Mouse (Mus musculus) mouse trophoblast stem cell (cell line): ENCODE results near the gene Map3k6.

Experiments used
- in situ Hi-C, 2 experiments: fragments of 300-500 bp; cut with MseI, MboI; formaldehyde crosslinking; loops; 2 replicates in 1 of 2; 3 replicates in 1 of 2; pipeline ENCODE4 v1.15.1; 2025

Map3k6 gene

DNA sequence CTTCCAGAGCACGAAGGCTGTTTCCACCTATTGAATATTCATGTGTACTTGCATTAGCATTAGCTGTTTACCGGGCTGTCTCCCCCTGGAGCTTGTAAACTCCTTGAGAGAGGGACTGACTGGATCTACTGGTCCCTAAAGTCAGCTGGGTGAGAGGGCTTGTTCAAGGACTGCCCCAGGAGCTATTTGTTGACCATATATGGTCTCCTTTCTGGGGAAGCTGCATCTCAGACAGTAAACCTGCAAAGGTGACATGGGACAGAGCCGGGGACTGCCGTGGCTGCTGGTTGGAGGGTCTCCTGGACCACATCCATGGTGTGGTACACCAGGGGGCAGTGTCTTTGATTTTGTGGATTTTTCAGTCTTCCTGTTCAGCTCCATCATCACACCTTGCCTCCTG lies 42.0 kb downstream of the Map3k6 start:
- in situ Hi-C loops = no loop called here

DNA sequence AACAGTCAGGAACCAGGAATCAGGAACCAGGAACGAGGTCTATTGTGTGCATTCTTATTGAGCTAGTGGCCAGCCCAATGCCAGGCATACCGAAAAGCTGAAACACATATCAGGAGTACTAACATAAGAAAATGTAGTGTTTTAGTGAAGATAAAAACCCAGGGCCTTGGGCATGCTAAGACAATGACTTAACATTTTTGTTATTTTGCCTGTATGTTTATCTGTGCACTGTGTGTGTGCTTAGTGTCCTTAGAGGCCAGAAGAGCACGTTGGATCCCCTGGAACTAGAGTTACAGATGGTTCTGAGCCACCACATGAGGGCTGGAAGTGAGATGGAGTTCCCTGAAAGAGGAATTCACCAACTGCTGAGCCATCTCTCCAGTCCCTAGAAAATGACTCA lies 44.7 kb downstream of the Map3k6 start:
- in situ Hi-C loops = no loop called here

DNA sequence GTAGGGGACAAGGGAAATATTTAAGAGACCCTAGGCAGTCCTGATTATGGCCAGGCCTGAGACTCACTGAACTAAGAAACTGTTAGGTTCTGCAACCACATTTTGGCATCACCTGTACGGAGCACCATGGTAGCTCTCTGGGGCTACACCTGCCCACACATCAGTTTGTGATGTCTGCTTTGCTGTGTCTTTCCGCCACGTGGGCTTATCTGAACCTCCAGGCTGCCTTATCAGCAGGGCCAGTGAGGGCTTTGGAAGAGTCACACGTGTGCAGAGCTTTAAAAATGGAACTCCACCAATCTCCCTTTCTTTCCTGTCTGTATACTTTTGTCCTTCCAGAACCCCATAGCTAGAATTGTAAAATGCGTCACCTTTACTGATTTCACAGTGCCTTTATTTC lies 45.3 kb downstream of the Map3k6 start:
- in situ Hi-C loops = no loop called here

DNA sequence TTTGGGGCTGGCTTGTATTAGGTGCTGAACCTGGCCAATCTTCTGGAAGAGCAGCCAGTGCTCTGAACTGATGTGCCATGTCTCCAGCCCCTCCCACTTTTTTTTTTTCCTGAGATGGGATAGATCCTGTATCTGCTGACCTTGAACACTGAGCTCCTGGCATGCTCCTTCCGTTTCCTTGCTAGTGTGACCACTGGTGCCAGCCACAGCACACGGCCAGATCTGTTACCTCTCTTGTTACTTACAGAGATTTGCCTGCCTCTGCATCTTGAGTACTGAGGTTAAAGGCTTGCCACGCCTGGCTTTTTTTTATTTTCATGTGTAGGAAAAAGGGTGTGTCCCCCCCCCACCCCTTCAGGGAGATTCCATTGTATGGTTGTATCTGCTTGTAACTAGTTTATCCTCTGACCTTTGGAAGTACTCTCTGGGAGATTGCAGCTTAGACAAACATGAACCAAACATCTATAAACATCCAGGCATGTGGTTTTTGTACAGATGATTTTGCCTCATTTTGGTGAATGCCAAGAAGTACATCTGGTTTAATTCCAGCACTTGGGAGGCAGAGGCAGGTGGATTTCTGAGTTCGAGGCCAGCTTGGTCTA lies 46.0 kb downstream of the Map3k6 start:
- in situ Hi-C loops = no loop called here

DNA sequence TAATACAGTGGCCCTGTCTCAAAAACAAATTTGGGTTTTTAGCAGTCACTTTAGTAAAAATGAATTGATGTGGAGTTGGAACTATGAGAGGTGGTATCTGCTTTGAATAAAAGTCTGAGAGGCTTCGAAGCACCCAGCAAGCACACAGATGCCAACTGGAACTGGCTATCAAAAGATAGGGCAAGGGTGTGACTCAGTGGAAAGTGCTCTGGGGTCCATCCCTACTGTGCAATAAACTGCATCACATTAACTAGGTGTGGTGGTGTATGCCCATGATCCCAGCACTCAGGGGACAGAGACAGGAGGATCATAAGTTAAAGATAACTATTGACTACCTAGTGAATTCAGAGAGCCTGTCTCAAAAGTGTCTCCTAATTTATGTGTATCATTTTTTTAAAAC lies 50.6 kb downstream of the Map3k6 start:
- in situ Hi-C loops = no loop called here

DNA sequence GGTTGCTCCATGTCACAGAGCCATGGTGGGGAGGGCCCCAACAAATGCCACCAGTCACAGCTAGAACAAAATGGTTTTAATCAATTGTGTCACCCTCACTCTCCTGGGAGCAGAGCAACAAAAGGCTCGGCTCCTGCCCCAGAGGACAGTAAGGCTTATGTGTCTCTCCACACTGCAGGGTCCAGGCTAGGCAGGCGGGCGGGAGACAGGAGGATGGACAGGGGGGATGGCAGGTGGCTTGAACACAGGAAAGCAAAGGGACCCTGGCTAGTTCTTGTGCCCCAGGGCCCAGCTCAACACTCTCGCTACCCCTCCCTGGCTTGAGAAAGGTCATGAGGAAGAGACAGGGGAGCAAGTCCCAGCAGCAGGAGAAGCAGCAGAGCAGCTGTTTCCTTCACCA lies 51.8 kb downstream of the Map3k6 start:
- in situ Hi-C loops = no loop called here

DNA sequence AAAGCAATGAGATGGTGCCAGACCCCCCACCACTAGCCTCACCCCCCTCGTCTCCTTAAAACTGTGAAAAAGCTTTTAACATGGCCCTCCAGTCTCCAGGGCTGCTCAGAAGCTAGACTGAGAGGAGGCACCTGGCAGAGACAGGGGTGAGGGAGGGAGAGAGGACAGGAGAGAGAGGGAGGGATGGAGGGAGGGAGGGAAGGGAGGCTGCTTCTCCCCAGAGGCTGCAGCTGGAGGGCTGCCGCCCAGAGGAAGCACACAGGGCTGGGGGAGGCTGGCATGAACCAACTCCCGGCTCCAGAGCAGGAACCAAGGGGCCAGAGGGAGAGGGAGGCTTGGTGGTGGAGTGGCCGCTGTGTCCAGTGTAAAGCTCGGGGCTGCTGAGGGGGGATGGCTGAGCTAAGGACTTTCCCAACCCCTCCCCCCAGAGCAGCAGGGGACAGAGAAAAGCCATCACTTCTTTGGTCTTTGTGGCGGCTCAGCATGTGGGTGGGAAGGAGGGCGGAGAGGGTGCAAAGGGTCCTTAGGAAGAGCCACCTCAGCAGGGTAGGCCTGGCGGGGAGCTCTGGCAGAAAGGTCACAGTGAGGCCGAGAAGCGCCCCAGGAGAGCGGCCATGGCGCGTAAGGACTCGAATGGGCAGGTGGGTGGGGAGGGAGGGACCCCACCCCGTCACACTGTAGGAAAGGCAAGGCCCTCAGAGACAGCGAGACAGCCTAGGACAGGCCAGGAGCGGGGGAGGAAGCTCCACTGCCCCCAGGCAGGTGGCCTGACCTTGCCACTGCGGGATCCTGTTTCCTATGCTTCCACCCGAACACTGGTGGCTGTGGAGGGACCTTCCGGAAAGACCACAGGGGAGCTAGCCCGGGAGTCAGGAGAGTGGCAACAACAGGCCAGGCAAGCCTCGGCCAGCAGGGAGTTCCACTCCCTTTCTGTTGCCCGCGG lies 52.6 kb downstream of the Map3k6 start:
- in situ Hi-C loops = no loop called here

DNA sequence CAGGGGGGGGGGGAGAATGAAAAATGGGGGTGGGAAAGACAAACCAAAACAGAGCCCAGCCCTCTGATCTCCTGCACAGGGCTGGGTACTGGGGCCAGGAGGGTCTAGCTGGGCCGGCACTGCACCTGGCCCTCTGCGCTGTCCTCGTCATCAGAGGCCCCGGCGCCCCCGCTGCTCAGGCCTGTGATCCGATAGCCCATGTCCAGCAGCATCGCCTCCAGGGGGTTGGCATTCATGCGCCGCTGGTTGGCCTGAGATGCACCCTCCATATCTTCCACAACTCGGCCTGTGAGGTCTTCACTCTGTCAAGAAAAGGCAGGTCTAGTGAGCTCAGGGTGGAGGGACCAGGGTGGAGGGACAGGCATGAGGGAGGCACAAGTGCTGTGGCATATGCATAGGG lies 53.5 kb downstream of the Map3k6 start:
- in situ Hi-C loops = no loop called here

DNA sequence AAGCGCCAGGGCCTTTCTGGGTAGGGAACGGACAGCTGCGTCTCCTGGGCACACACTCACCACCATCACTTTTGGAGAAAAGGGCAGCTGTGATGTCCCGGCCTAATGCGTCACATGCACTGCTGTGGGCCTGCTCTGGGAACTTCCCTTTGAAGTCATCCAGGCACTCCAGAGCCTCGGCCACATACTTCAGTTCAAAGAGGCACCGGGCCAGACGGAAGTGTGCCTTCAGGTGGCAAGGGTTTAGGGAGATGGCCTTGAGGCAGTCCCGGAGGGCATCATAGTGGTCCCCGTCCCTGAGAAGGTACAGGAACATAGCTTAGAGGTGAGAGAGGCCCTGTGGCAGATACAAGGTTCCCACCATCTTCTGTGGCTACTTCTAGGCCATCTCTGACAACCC lies 56.7 kb downstream of the Map3k6 start:
- in situ Hi-C loops = no loop called here

DNA sequence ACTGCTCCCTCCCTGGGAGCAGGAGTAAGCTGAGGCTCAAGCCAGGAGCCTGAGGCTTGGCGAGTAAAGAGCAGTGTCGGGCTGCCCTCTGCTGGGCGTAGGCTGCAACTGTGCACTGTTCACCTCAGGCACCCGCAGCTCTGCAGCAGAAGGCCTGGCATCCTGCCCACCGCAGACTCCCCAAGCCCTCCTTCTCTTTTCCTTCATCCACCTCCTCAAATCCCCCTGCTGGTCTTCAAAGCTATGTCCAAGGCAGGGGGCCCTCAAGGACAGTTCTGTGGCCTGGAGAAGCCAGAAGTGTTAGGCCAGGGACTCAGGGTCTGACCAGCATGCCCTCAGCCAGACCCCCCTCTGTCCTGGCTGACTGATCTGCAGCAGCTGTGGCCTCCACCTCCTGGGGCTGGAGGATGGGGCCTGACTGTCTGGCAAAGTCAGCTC lies 57.2 kb downstream of the Map3k6 start:
- in situ Hi-C loops = no loop called here

DNA sequence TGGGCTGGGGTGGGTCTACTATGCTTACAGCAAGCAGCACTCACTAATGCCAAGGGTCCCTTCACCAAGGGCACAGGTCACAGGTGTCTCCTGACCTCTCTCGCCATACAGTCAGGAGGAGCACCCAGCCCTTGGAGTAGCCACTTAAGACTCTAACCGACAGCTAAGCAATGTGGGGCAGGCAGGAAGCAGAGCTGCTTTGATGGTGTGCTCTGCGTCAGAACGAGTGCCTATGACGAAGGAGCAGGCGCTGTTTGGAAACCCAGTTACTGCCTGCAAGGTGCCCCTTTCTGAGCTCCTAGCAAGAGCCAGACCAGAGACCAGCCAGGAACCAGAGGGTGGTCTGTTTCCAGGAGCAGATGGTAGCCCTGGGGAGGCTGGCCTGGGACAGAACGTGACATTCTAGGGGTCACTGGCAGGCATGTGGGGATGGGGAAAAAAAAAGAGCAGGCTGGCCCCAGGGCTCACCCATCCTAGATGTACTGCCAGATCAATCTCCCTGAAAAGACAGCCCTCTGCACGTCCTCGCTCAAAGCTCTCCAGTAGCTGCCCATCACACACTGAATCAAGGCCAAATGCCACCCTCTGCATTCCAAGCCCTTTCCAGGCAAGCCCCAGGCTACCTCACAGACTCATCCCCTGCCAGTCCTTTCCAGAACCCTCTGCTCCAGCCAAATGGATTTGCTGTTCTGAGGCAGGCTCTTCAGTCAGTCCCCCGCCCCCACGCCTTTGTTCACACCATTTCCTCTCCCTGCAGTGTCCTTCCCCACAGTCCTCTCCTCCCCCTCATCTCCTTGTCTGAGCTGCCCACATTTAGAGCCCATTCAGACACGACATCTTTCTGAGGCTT lies 58.1 kb downstream of the Map3k6 start:
- in situ Hi-C loops = no loop called here

DNA sequence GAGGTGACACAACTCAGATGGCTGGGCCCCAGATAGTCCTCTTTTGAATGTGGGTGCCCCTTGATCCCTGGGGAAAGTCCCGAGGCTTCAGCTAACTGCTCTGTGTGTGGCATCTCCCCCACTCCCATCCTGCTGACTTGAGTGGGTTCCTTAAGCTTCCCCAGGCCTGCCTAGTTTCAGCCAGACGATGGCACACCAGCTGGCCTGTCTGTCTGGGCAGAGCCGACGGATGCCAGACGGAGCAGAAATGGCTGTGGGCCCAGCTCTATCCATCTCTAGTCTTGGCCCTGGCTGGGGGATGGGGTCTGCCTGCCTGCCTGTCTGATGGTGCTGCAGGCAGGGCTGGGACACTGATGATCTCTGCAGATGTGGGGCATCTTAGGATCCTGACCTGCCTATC lies 59.1 kb downstream of the Map3k6 start:
- in situ Hi-C loops = no loop called here

DNA sequence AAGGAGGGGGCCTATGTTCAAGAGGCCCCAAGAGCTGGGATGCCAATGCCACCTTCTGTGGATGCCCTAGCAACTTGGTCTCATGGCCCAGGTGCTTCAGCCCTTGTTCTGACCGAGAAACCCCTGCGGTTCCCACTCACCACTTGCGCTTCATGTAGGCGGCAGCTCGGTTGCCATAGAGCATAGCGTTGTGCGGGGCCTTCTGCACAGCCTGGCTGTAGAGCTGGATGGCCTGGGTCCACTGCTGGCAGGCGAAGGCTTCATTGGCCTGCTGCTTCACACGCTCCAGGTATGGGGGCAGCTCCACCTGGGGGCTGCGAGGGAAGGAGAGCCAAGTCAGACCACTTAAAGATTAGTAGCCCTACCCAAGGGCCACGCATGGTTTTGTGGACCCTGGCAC lies 59.8 kb downstream of the Map3k6 start:
- in situ Hi-C loops = no loop called here

DNA sequence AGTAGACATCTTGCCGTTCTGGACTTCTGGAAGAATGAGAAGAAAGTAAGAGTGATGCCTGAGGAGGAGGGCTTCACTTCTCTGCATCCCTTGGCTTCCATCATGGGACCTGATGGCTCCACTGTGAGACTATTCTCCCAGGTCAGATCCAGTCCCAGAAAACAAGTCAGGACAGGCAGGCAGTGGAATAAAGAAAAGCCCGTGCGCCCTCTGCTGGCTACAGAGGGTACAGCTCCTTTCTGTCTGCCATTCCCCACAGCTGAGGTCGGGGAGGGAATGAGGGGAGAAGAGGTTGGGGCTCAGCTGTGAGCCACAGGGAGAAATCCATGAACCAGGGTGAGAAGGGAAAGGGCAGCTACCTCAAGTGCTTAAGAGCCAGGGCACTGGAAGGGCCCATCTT lies 61.2 kb downstream of the Map3k6 start:
- in situ Hi-C loops = no loop called here
